Mouse (Mus musculus) kidney, adult 8-10 months (tissue): ENCODE measurements around the gene Chd6.

Experiments used
- DNase-seq, 2 experiments: peaks; one replicate each; pipeline ENCODE4 v3.0.0; 2022

The Chd6 gene

DNA sequence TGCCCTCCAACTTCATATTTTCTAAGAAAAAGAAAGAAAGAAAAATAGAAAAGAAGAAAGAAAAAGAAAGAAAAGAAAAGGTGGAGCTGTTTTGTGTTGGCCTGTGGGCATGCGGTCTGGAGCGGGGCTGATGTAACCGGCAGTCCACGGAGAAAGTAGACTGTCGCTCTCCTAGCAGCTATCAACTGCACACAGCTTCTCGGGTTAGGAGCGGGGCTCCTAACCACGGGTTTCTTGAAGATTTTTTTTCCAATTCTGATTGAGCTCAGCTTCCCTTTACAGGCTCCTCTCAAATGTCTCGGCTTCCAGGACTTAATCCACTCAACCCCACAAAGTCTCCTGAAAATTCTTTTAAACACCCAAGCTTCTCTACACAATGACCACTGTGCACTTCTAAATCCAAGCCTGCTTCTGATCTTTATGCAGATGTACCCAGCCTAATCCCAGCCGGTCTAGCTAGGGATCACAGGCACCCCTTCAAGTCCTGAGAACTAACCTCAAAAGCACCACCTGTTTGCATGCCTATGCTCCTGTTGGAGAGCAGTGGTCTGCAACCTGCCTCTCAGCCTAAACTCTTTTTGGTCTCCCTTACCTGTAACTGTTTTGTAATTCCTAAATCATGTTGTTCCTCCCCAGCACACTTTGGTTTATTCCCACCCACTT lies 42.6 kb downstream of the Chd6 start:
- no peak for DNase-seq

GRCm38 (mm10) chr2:161065594-161065993 lies 43.3 kb downstream of the Chd6 start:
- DNase-seq = no peak

GRCm38 (mm10) chr2:161064836-161065235 lies 44.0 kb downstream of the Chd6 start:
- no peak for DNase-seq

DNA sequence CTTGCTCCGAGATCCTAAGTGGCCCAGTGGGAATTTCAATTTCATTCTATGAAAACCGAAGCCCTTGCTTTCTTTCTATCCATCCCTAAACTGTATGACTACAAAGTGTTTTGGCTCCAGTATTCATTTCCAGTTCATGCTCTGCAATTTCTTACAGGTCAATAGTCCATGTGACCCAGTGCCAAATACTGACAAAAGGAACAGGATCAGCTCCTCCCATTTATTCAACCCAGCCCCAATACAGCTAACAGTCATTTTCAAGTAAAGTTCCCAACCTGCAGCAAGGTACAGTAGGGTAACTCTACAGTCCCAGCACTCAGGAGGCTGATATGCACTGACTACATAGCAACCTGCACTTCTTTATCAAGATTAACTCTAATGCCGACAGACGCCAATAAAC lies 50.0 kb downstream of the Chd6 start:
- peak; percentile 55 to 58 for DNase-seq

GRCm38 (mm10) chr2:161053765-161054164 lies 55.1 kb downstream of the Chd6 start:
- DNase-seq = no peak

- DNase-seq = no peak
Observed at GRCm38 (mm10) chr2:161052175-161052574, 56.7 kb downstream of the Chd6 start.

- peak; percentile 34 for DNase-seq
Observed at GRCm38 (mm10) chr2:161049426-161049825, 59.4 kb downstream of the Chd6 start.

DNA sequence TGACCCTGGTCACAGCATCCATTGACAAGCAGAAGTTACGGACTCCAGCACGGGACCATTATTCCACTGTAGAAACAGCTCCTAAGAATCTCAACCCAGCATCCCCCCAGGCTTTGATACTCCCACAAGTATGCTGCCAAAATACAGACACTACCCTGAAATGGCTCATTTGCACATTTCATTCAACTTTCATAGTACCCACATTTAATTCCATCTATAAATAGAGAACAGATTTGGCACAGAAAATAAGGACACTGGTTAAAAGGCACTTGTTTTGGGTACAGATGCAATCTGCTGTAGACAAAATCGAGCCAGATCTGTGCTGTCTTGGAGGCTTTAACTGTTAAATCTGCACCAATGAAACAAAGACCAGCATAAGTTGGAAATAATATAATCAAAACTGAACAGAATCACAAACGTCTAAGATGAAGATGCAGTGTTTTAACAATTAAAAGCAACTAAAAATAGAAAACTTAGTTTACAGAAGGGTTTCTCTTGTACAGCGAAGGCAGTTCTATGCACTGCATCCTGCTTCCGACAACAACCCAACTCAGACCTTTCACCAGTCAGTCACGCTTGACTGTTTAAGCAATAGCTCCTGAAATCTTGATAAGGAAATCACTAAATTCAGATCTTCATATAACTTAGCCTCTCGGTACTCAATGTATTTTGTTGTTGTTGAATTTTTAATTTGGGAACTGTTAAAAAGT lies 64.2 kb downstream of the Chd6 start:
- DNase-seq = no peak

DNA sequence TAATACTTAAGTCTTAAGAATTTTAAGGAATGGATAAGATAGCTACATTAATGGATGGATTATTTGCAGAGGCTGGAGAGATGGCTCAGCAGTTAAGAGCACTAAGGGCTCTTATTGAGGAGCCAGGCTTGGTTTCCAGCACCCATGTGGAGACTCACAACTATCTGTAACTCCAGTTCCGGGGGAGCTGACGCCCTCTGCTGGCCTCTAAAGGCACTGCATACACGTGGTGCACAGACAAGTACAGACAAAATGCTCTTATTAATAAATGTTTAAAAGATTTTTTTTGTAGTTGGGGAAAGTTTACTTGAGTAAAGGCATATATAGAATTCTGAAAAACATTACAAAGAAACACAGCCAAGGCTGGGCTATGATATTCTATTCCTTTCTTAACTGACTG lies 66.0 kb downstream of the Chd6 start:
- DNase-seq = no peak

DNA sequence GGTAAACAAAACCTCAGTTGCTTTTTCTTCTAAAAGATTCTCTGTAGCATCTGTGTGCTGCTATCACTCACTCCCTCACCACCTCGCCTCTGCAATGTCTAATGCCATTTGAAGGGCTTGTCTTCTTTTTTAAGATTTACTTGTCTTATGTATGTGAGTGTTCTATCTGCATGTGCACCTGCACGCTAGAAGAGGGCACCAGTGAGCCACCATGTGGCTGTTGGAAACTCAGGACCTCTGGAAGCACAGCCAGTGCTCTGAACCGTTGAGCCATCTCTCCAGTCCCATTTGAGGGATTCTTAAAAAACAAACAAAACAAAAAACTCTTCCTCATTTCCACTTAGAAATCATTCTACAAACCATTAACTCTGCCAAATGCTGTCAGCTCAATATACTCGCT lies 68.1 kb downstream of the Chd6 start:
- peak in 1 of 2 experiments; percentile 21 for DNase-seq

- no peak for DNase-seq
Observed at GRCm38 (mm10) chr2:161037766-161038165, 71.1 kb downstream of the Chd6 start.

DNA sequence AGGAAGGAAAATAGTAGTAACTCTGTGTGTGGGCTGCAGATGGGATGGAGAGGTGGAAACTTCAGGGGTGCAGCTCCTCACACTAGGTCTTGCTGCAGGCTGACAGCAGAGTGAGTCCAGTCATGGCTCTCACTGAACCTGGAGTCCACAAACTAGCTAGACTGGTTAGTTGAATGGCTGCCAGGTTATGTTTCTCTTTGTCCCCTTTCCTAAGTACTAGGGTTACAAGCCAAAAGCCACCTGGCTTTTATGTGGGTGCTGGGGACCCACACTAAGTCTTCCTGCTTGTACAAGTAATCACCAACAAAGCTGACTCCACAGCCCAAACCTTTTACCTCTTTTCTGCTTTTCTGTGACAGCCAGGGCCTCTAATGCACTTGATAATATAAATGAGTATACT lies 75.7 kb downstream of the Chd6 start:
- no peak for DNase-seq

GRCm38 (mm10) chr2:161032394-161032793 lies 76.5 kb downstream of the Chd6 start:
- no peak for DNase-seq

GRCm38 (mm10) chr2:161024606-161025005 lies 84.3 kb downstream of the Chd6 start:
- DNase-seq = no peak

GRCm38 (mm10) chr2:161017913-161018312 lies 91.0 kb downstream of the Chd6 start:
- no peak for DNase-seq

- peak; percentile 16 to 47 for DNase-seq
Observed at GRCm38 (mm10) chr2:161012577-161013251, 96.2 kb downstream of the Chd6 start.

- DNase-seq = no peak
Observed at GRCm38 (mm10) chr2:161004338-161004737, 104.5 kb downstream of the Chd6 start.

GRCm38 (mm10) chr2:160996987-160997763 lies 111.7 kb downstream of the Chd6 start:
- no peak for DNase-seq

DNA sequence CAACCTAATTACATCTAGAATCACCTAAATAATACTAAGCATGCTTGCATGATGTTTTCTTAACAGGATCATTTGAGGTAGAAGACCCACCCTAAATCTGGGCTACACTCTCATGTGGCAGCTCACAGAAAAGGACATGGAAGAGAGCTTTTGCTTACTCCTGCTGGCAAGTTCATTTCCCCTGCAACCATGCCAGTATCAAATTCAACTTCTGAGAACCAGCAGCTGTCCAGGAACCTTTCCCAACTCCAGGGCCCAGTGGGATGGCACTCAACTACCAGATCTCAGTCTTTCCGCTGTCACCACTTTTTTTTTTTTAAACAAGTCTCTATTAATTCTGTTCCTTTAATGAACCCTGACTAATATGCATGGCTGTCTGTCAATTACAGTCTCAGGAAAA lies 114.7 kb downstream of the Chd6 start:
- no peak for DNase-seq

- no peak for DNase-seq
Observed at GRCm38 (mm10) chr2:160992465-160992864, 116.4 kb downstream of the Chd6 start.

- no peak for DNase-seq
Observed at GRCm38 (mm10) chr2:160990339-160991070, 118.4 kb downstream of the Chd6 start.

GRCm38 (mm10) chr2:160987503-160987902 lies 121.4 kb downstream of the Chd6 start:
- no peak for DNase-seq

- DNase-seq = no peak
Observed at GRCm38 (mm10) chr2:160982636-160983035, 126.2 kb downstream of the Chd6 start.
